Mouse (Mus musculus): ENCODE measurements around the gene Abhd12.

DNA sequence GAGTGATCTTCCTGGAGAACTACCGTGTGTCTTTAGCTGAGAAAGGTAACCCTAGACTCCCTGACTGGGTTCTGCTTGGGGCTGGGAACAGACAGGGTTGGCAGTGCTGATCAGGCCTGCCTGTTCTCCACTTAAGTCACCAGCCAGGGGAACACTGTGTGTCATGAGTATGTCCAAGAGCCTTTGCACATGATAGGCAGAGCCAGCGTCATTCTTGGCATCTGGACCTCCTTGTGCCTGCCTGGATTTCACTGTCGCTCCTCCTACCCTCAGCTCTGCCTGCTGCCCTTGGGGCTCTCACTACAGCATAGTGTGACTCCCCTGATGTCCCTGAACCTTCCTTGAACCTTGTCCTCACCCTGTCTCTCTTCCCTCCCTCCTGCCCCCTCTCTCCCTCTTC is 78.1 kb downstream of the Abhd12 start:
- TF ChIP-seq POLR2A (IDR thresholded peaks at IDR 0.05; ENCODE audit: low read depth, low read length) (no peak), CTCF (IDR thresholded peaks at IDR 0.05; ENCODE audit: extremely low read depth, insufficient read depth, insufficient read length, insufficient replicate concordance) (no peak)
